Mouse (Mus musculus) kidney, adult 2 months (tissue): ENCODE results near the gene Alkbh8.

ENCODE experiments used
- CTCF ChIP-seq: fragments of 200-500 bp; conservative IDR thresholded peaks from 2 replicates; pipeline ENCODE4 v1.5.1; 2011; ENCODE audit warnings: low read depth, mild to moderate bottlenecking, control low read depth, low read length, moderate library complexity, mixed read lengths; ENCODE audit not compliant: insufficient read depth, insufficient read length
- POLR2A ChIP-seq: fragments of 200-500 bp; IDR thresholded peaks from one replicate; pipeline ENCODE4 v1.6.1; 2011; ENCODE audit warnings: low read depth, low read length, control low read depth

GRCm38 (mm10) chr9:3334962-3335767 lies at the start of gene Alkbh8:
- TF ChIP-seq POLR2A (no peak), CTCF (no peak)
